Mouse (Mus musculus) embryonic fibroblast, embryonic 13.5 days (primary cell): ENCODE results near the gene Atrnl1.

Experiments
- CTCF ChIP-seq: IDR thresholded peaks from 2 replicates; pipeline ENCODE4 v1.5.1; 2011; ENCODE audit warnings: mild to moderate bottlenecking, control low read depth, low read length, moderate library complexity, borderline replicate concordance; ENCODE audit not compliant: insufficient read depth
- POLR2A ChIP-seq: IDR thresholded peaks from 2 replicates; pipeline ENCODE4 v1.6.1; 2011; ENCODE audit warnings: low read depth, mild to moderate bottlenecking, control low read depth, low read length, moderate library complexity

DNA sequence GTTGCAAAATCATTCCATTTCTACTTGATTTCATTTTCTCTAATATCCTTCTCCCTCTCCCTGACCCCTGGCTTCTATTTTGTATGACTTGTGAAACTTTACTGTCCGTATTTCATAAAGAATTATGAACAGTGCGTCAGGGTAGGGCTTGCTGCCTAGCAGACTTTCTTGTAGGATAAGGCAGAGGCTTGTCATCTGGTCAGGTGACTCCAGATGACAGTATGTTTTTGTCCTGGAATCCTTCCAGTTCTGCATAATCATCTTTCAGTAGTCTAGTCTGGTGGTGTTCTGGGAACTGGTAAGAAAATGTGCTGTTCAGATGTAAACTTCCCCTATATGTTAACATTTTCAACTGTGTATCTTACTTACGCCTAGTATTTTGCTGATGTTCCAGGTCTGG, 4.9 kb upstream of the Atrnl1 start:
- TF ChIP-seq POLR2A: no peak
- TF ChIP-seq CTCF: no peak
